Mouse (Mus musculus) neural tube, embryonic 13.5 days (tissue): Measurements from ENCODE around the gene Llgl2. TPM values are rescaled to one million over a fixed set of nuclear protein-coding genes. Genes with fewer than 3 reads are reported as not detected.

Experiments used
- ATAC-seq: fragments of 200-750 bp; cut with Nextera tagmentation; 2 replicates; pipeline ENCODE4 v1.8.0; 2017; ENCODE audit warnings: low read depth, mild to moderate bottlenecking, moderate TSS enrichment, moderate library complexity
- H3K27ac ChIP-seq: fragments of 300-500 bp; sonication (generic); replicated peaks from 2 replicates; pipeline ENCODE4 v1.5.1; 2015; ENCODE audit warnings: moderate library complexity, mild to moderate bottlenecking, inconsistent platforms
- H3K27me3 ChIP-seq: fragments of 300-500 bp; sonication (generic); 2 replicates; pipeline ENCODE4 v1.6.1; 2015; ENCODE audit warnings: mild to moderate bottlenecking, inconsistent platforms
- H3K36me3 ChIP-seq: fragments of 300-500 bp; sonication (generic); 2 replicates; pipeline ENCODE4 v1.6.1; 2015; ENCODE audit warnings: mild to moderate bottlenecking, inconsistent platforms
- H3K4me1 ChIP-seq: fragments of 300-500 bp; sonication (generic); replicated peaks from 2 replicates; pipeline ENCODE4 v1.6.1; 2015; ENCODE audit warnings: inconsistent platforms
- H3K4me2 ChIP-seq: fragments of 300-500 bp; sonication (generic); 2 replicates; pipeline ENCODE4 v1.6.1; 2015; ENCODE audit warnings: inconsistent platforms, mild to moderate bottlenecking, moderate library complexity
- H3K4me3 ChIP-seq: fragments of 300-500 bp; sonication (generic); 2 replicates; pipeline ENCODE4 v1.5.1; 2015; ENCODE audit warnings: mild to moderate bottlenecking, inconsistent platforms
- H3K9ac ChIP-seq: fragments of 300-500 bp; sonication (generic); 2 replicates; pipeline ENCODE4 v1.6.1; 2015; ENCODE audit warnings: moderate library complexity, mild to moderate bottlenecking, inconsistent platforms
- H3K9me3 ChIP-seq: fragments of 300-500 bp; sonication (generic); 2 replicates; pipeline ENCODE4 v1.6.1; 2016; ENCODE audit warnings: inconsistent platforms
- WGBS: fragments of 180-500 bp; shearing (Covaris S2); methylation state at CpG from one replicate; pipeline ENCODE4 v1.1.7; 2015; 5-methylcytosine and 5-hydroxymethylcytosine counted together
- polyA plus RNA-seq: library from polyadenylated mRNA; unstranded; fragments of >200 nt; fragmentation: Nextera tagmentation; extraction: Ambion mirVana; gene quantifications from 2 replicates; pipeline ENCODE4 v1.2.1, GENCODE M21; 2015

Gene Llgl2
- polyA plus RNA-seq, 1 experiment from 2014 or later, result 1.8 TPM

DNA sequence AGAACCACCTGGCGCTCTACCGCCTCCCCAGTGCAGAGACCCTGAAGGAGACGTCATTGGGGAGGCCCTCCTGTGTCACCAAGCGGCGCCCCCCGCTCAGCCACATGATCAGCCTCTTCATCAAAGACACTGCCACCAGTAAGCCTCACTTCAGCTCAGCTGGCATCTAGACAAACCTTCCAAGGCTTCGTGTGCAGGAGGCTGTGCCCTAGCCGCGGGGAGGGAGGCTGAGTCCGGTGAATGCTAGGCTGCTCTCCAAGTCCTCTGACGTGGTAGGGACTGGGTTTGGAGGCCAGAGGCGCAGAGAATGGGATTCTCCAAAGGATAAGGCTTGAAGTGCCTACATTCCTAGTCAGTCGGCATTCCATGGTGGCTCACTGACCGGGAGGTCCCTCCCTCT lies 31.5 kb upstream of the Llgl2 start:
- Histone ChIP-seq H3K4me2 (no peak overlapping the region), H3K36me3 (peaks cover 98% of the 10 kb centered on the region), H3K27ac (no peak overlapping the region), H3K4me3 (no peak overlapping the region), H3K27me3 (no peaks in the 10 kb centered on the region), H3K4me1 (0 out of 2 replicates have a peak, but pooled peaks cover 2% of the 10 kb centered on the region), H3K9ac (no peak overlapping the region), H3K9me3 (no peaks in the 10 kb centered on the region)
- no peak for ATAC-seq
- WGBS, result 85% methylated on average over 14 of the region's 14 CpGs

DNA sequence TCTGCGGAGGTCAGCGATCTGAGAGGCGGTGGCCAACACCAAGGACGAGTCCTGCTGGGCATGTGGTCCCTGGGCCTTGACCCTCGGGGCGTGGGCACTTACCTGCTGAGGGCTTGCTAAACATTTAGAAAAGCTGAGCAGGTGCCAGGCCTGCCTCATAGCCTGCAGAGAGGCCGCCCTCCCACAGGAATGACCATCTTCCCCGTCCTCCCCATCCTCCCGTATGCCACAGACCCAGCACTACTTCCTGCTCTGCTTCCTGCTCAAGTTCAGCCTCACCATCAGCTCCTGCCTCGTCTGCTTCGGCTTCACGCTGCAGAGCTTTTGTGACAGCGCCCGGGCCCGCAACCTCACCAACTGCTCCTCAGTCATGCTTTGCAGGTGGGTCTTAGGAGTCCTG lies 27.0 kb upstream of the Llgl2 start:
- no peak for ATAC-seq
- Histone ChIP-seq H3K9me3 (no peaks in the 10 kb centered on the region), H3K36me3 (peaks cover 100% of the 10 kb centered on the region), H3K27me3 (no peaks in the 10 kb centered on the region), H3K4me2 (no peak overlapping the region), H3K27ac (no peak overlapping the region), H3K9ac (no peak overlapping the region), H3K4me1 (no peaks in the 10 kb centered on the region), H3K4me3 (no peak overlapping the region)
- WGBS, result 86% methylated on average over 15 of the region's 15 CpGs

DNA sequence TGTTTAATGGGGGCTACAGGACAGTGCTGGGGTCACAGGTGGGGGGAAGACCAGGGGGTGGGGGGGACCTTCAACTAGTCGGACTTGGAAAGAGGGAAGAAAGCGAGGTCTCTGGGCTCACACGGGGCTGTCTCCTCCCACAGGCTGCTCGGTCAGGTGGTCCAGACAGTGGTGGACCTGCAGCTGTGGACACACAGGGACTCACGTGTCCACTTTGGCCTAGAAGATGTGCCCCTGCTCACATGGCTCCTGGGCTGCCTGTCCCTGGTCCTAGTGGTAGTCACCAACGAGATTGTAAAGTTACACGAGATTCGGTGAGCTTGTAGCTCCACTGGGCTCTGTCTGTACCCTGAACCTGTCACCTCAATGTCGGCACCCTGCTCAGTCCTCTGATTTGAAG lies 26.2 kb upstream of the Llgl2 start:
- H3K9me3 ChIP-seq, result no peaks in the 10 kb centered on the region
- 81% methylated on average over 9 of the region's 9 CpGs for WGBS
- ATAC-seq, result no peak
- H3K36me3 ChIP-seq, result peaks cover 100% of the 10 kb centered on the region
- no peak overlapping the region for H3K4me2 ChIP-seq
- H3K9ac ChIP-seq, result no peak overlapping the region
- H3K4me1 ChIP-seq, result no peaks in the 10 kb centered on the region
- H3K4me3 ChIP-seq, result no peak overlapping the region
- H3K27me3 ChIP-seq, result no peaks in the 10 kb centered on the region
- no peak overlapping the region for H3K27ac ChIP-seq

DNA sequence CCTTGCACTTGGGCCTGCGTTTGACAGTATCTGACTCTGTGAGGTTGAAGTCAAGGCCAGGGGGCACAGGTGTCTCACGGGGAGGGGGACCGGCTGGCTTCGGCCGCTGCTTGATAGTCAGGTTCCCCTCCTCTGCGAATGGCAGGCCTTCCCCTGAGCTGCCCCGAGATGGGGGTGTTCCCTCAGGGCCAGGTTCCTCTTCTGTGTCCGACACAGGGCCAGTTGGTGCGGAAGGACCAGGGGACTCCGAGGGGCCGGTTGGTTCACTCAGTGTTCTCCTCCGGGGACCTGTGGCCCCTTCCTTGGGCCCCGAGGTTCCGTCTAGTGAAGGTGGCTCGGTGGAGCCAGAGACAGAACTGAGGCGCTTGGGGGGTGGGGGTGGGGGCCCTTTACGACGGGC lies 22.9 kb upstream of the Llgl2 start:
- no peak overlapping the region for H3K27ac ChIP-seq
- no peaks in the 10 kb centered on the region for H3K4me1 ChIP-seq
- no peak overlapping the region for H3K4me2 ChIP-seq
- 92% methylated on average over 18 of the region's 18 CpGs for WGBS
- H3K9me3 ChIP-seq, result no peaks in the 10 kb centered on the region
- H3K4me3 ChIP-seq, result no peak overlapping the region
- no peak overlapping the region for H3K9ac ChIP-seq
- peaks cover 92% of the 10 kb centered on the region for H3K36me3 ChIP-seq
- H3K27me3 ChIP-seq, result no peaks in the 10 kb centered on the region
- ATAC-seq, result no peak

DNA sequence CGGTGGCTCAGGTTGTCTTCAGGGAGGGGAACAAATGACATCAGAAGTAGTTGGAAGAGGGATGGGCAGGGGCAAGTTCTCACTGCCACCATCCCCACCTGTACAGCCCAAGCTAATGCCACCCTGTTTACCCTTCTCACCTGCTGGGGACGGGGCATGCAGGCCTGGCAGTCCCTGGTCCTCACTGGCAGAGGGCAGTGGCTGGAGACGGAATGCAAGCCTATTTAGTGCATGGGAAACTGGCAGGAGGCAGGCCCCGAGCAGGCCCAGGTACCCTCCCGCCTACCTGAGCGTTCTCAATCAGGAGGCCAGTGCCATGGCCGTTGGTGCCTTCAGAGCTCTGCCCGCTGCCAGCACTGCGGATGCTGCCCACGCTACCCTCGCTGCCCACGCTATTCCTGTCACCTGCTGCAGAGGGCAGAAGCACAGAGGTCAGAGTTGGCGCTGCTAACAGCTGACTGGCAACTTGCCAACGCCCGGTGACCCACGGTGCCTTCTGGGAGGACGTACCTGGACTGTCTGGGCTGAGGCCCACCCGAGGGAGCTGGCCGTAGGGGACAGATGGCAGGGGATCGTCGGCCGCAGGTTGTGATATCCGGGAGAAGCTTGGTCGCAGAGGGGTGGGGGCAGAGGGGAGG lies 20.7 kb upstream of the Llgl2 start:
- H3K4me2 ChIP-seq, result no peak overlapping the region
- 92% methylated on average over 24 of the region's 24 CpGs for WGBS
- H3K27ac ChIP-seq, result no peak overlapping the region
- no peak overlapping the region for H3K9ac ChIP-seq
- H3K4me1 ChIP-seq, result peaks cover 21% of the 10 kb centered on the region
- H3K9me3 ChIP-seq, result no peaks in the 10 kb centered on the region
- peaks cover 79% of the 10 kb centered on the region for H3K36me3 ChIP-seq
- ATAC-seq, result no peak
- H3K27me3 ChIP-seq, result no peaks in the 10 kb centered on the region
- no peak overlapping the region for H3K4me3 ChIP-seq

DNA sequence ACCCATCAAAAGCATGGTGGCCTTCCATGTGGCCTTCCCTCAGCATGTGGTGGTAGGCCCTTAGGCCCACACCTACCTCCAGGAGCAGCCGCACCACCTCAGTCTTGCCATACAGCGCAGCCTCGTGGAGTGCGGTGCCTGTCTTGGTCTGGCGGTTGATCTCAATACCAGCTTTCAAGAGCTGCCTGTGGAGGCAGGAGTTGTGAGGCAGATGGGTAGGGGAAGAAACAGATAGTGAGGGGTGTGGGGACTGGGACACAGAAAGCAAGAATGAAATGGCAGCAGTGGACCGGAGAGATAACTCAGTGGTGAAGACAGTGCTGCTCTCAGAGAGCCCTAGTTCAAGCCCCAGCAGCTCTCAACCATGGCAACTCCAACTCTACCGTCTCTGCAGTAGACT lies 18.8 kb upstream of the Llgl2 start:
- H3K4me2 ChIP-seq, result no peak overlapping the region
- H3K4me1 ChIP-seq, result peaks cover 39% of the 10 kb centered on the region
- H3K9ac ChIP-seq, result no peak overlapping the region
- H3K9me3 ChIP-seq, result no peaks in the 10 kb centered on the region
- H3K4me3 ChIP-seq, result no peak overlapping the region
- 92% methylated on average over 7 of the region's 7 CpGs for WGBS
- no peak for ATAC-seq
- H3K27me3 ChIP-seq, result no peaks in the 10 kb centered on the region
- no peak overlapping the region for H3K27ac ChIP-seq
- H3K36me3 ChIP-seq, result peaks cover 62% of the 10 kb centered on the region

DNA sequence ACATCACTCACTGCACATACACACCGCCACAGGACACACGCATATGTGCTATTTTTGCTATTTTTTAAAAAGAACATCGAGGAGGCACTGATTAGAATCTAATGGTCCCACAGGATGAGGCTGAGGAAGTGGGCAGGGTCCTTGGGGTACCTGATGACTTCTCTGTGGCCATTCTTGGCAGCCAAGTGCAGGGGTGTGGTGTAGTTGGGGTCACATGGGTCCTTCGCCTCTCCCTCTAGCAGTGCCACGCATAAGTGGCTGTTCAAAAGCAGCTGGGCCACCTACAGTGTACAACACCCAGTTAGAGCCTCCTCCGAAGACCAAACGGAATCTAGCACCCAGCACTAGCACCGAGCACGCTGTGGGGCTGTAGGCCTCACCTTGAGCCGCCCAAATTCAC lies 17.7 kb upstream of the Llgl2 start:
- no peaks in the 10 kb centered on the region for H3K27me3 ChIP-seq

DNA sequence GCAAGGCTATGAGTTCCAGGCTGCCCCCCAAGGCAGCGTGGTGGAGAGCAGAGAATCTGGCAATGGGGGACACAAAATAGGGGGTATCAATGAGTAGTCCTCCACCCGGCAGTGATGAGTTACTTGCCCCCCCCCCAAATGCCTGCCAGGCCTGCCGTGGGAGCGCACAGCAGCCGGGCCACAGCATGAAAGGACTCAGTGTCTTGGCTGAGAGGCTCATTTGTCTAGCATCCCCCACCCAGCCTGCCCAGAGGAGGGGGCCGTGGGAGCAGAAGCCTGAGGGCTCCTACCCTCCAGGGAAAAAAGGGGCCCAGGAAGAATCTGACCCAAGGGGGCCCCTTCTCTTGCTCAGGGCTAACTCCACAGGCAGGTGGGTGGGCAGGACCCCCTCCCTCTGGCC lies 16.5 kb upstream of the Llgl2 start:
- H3K4me1 ChIP-seq, result peaks cover 62% of the 10 kb centered on the region
- peak; percentile 66 for ATAC-seq
- WGBS, result 38% methylated on average over 6 of the region's 6 CpGs

More for the DNA sequence above, 17.7 kb upstream of the Llgl2 start:
- no peak overlapping the region for H3K9ac ChIP-seq
- peaks cover 61% of the 10 kb centered on the region for H3K36me3 ChIP-seq
- WGBS, result 92% methylated on average over 10 of the region's 10 CpGs
- no peak for ATAC-seq
- peaks cover 51% of the 10 kb centered on the region for H3K4me1 ChIP-seq
- H3K9me3 ChIP-seq, result no peaks in the 10 kb centered on the region
- no peak overlapping the region for H3K4me3 ChIP-seq
- H3K27ac ChIP-seq, result peak overlapping the region; percentile 86; the same call in 1 of the 2 replicates
- peak overlapping the region; percentile 75; the same call in 1 of the 2 replicates for H3K4me2 ChIP-seq

DNA sequence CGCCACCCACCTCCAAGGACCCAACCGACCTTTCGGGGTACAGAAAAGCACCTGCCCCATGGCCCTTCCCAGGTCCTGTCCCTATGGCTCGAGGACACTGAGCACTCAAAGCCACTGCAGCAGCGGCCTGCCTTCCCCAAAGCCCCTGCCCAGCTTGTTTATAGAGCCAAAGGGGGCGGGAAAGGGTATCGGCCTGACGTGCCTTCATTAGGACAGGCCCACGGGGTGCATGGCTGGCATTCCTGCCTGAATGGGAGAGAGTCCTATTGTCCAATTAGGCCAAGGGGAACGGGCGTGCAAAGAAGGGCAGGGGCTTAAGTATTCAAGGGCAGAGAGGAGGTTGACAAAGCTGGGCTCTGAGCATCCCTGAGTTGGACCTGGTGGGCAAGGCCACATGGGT lies 15.9 kb upstream of the Llgl2 start:
- H3K36me3 ChIP-seq, result peaks cover 48% of the 10 kb centered on the region
- H3K4me3 ChIP-seq, result peak overlapping the region; percentile 10
- H3K27ac ChIP-seq, result peak overlapping the region; percentile 86
- no peaks in the 10 kb centered on the region for H3K27me3 ChIP-seq
- 0 out of 2 replicates have a peak, but pooled peaks have one; percentile 2 for ATAC-seq
- WGBS, result 48% methylated on average over 11 of the region's 11 CpGs
- H3K9ac ChIP-seq, result peak overlapping the region; percentile 43
- no peaks in the 10 kb centered on the region for H3K9me3 ChIP-seq
- H3K4me1 ChIP-seq, result peaks cover 69% of the 10 kb centered on the region
- H3K4me2 ChIP-seq, result peak overlapping the region; percentile 75

More for the DNA sequence above, 16.5 kb upstream of the Llgl2 start:
- no peaks in the 10 kb centered on the region for H3K27me3 ChIP-seq
- peaks cover 54% of the 10 kb centered on the region for H3K36me3 ChIP-seq
- H3K4me2 ChIP-seq, result peak overlapping the region; percentile 75
- peak overlapping the region; percentile 10 for H3K4me3 ChIP-seq
- peak overlapping the region; percentile 43; the same call in 1 of the 2 replicates for H3K9ac ChIP-seq
- H3K9me3 ChIP-seq, result no peaks in the 10 kb centered on the region
- peak overlapping the region; percentile 86 for H3K27ac ChIP-seq

DNA sequence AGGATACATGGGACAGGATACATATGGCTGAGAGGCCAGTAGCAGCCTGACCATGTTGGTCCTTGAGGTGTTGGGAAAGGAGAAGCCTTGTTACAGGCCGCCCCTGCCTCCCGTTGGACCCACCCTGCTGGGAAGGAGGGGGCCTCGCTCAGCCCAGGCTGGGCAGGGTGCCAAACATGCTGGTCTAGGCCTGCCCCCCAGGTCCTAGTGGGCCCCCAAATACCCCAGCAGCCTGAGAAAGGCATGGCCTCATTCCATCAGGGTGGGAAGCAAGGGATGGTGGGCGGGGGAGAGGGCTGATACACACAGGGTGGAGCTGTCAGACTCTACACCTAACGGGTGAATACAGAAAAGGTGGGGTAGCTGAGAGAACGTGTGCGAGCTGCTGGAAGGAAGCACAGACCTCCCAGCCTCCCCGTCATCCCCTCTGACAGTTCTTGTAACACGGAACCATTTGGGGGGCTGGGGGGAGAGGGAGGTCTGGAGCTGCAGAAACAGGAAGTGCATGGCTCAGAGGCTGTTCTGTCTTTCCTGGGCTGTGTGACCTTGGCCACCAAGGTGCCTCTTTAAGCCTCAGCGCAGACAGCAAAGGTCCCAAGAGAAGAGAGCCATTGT lies 15.0 kb upstream of the Llgl2 start:
- H3K4me3 ChIP-seq, result peak overlapping the region; percentile 96; the same call in 1 of the 2 replicates
- H3K9me3 ChIP-seq, result no peaks in the 10 kb centered on the region
- WGBS, result 37% methylated on average over 10 of the region's 10 CpGs
- peaks cover 71% of the 10 kb centered on the region for H3K4me1 ChIP-seq
- peaks cover 39% of the 10 kb centered on the region for H3K36me3 ChIP-seq
- peak overlapping the region; percentile 86 for H3K27ac ChIP-seq
- peak; percentile 15; the same call in 1 of the 2 replicates for ATAC-seq
- peak overlapping the region; percentile 95 for H3K9ac ChIP-seq
- no peaks in the 10 kb centered on the region for H3K27me3 ChIP-seq
- H3K4me2 ChIP-seq, result peak overlapping the region; percentile 75

DNA sequence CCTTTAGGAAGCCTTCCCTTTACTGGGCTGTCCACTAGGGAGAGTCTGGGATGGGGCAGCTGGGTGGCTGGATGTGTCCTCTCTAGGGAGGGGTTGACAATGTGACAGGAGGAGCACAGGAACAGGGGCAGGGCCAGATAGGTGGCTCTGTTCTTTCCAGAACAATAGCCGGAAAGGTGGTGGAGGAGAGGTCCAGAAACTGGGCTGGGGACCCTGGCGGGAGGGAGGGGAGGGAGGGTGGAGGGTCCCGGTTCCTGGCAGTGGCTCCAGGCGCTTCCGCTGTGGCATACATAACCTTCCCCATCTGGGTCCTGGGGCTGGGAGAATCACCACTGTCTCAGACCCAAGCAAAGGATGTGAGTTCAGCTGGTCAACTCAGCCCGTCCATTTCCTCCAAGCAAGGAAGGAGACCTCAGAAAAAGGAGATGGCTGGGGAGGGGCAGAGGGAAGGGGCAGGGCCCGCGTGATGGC lies 14.5 kb upstream of the Llgl2 start:
- Histone ChIP-seq H3K36me3 (peaks cover 36% of the 10 kb centered on the region), H3K27ac (peak overlapping the region; percentile 86), H3K4me1 (peaks cover 74% of the 10 kb centered on the region), H3K4me3 (peak overlapping the region; percentile 96), H3K27me3 (no peaks in the 10 kb centered on the region), H3K4me2 (peak overlapping the region; percentile 75), H3K9ac (peak overlapping the region; percentile 95), H3K9me3 (no peaks in the 10 kb centered on the region)
- ATAC-seq, result no peak
- 61% methylated on average over 8 of the region's 8 CpGs for WGBS

DNA sequence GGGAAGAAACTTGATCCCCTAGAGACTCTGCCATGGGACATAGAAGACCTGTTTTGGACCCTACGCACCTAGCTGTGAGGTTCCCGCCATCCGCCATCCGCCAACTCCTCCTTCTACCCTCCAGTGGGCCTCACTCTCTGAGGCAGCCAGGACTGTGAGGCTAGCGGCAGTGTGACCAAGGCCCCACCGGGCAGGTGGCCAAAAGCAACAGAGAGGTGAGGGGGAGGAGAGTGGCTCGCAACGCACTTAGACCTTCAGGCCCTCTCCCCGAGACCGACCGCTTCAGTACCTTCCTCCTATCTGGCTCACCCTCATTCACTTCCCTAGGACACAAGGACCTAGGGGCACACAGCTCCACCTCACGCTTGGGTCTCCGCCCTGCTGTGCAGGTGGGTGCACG lies 13.5 kb upstream of the Llgl2 start:
- ATAC-seq, result no peak
- 86% methylated on average over 14 of the region's 14 CpGs for WGBS
- H3K27ac ChIP-seq, result peak overlapping the region; percentile 86
- H3K36me3 ChIP-seq, result peaks cover 26% of the 10 kb centered on the region
- peak overlapping the region; percentile 96 for H3K4me3 ChIP-seq
- peak overlapping the region; percentile 75 for H3K4me2 ChIP-seq
- H3K9me3 ChIP-seq, result no peaks in the 10 kb centered on the region
- peak overlapping the region; percentile 95 for H3K9ac ChIP-seq
- H3K4me1 ChIP-seq, result peaks cover 79% of the 10 kb centered on the region
- H3K27me3 ChIP-seq, result no peaks in the 10 kb centered on the region
